Mouse (Mus musculus): Measurements from ENCODE around the gene Lrrc25. TPM values are rescaled to one million over a fixed set of nuclear protein-coding genes. Genes with fewer than 3 reads are reported as not detected.
A peak's percentile ranks its signal among the peaks of the same experiment; 100 is the strongest.

The Lrrc25 gene
- polyA plus RNA-seq, 1 experiment = 3.5 TPM

- TF ChIP-seq POLR2A (IDR thresholded peaks at IDR 0.05; ENCODE audit: low read depth, low read length) (no peak), CTCF (conservative IDR thresholded peaks at IDR 0.05; ENCODE audit: insufficient read depth, insufficient read length, low read depth, low read length) (no peak)
- no peak for DNase-seq
- WGBS = 43% methylated on average over 10 of the region's 10 CpGs
- Histone ChIP-seq H3K27ac (ENCODE audit: insufficient read depth, low read depth, low read length) (no peak overlapping the region), H3K36me3 (ENCODE audit: control insufficient read depth, insufficient read depth, low read length) (no peaks in the 10 kb centered on the region), H3K4me3 (ENCODE audit: insufficient read depth, low read depth, low read length) (no peak overlapping the region), H3K4me1 (ENCODE audit: control insufficient read depth, insufficient read depth, low read length) (no peaks in the 10 kb centered on the region), H3K27me3 (replicated peaks; ENCODE audit: control insufficient read depth, insufficient read depth, low read length) (no peaks in the 10 kb centered on the region)
Observed at GRCm38 (mm10) chr8:70598722-70599121, 17.2 kb upstream of the Lrrc25 start.

- Histone ChIP-seq H3K27ac (ENCODE audit: insufficient read depth, low read depth, low read length) (no peak overlapping the region), H3K4me3 (ENCODE audit: insufficient read depth, low read depth, low read length) (no peak overlapping the region), H3K27me3 (replicated peaks; ENCODE audit: control insufficient read depth, insufficient read depth, low read length) (no peaks in the 10 kb centered on the region), H3K4me1 (ENCODE audit: control insufficient read depth, insufficient read depth, low read length) (no peaks in the 10 kb centered on the region), H3K36me3 (ENCODE audit: control insufficient read depth, insufficient read depth, low read length) (no peaks in the 10 kb centered on the region)
- WGBS = 86% methylated on average over 12 of the region's 12 CpGs
- TF ChIP-seq POLR2A (IDR thresholded peaks at IDR 0.05; ENCODE audit: low read depth, low read length) (no peak), CTCF (conservative IDR thresholded peaks at IDR 0.05; ENCODE audit: insufficient read depth, insufficient read length, low read depth, low read length) (no peak)
- DNase-seq = no peak
Observed at GRCm38 (mm10) chr8:70599507-70600290, 16.3 kb upstream of the Lrrc25 start.

GRCm38 (mm10) chr8:70600473-70601270 lies 15.3 kb upstream of the Lrrc25 start:
- H3K27ac ChIP-seq (ENCODE audit: insufficient read depth, low read depth, low read length) = peak overlapping the region; percentile 45; the same call in 1 of the 2 replicates
- no peak overlapping the region for H3K4me3 ChIP-seq (ENCODE audit: insufficient read depth, low read depth, low read length)
- no peak for TF ChIP-seq CTCF (conservative IDR thresholded peaks at IDR 0.05; ENCODE audit: insufficient read depth, insufficient read length, low read depth, low read length)
- no peak for TF ChIP-seq POLR2A (IDR thresholded peaks at IDR 0.05; ENCODE audit: low read depth, low read length)
- H3K27me3 ChIP-seq (replicated peaks; ENCODE audit: control insufficient read depth, insufficient read depth, low read length) = no peaks in the 10 kb centered on the region
- H3K4me1 ChIP-seq (ENCODE audit: control insufficient read depth, insufficient read depth, low read length) = no peaks in the 10 kb centered on the region
- peak; percentile 71 for DNase-seq
- 40% methylated on average over 10 of the region's 10 CpGs for WGBS
- H3K36me3 ChIP-seq (ENCODE audit: control insufficient read depth, insufficient read depth, low read length) = no peaks in the 10 kb centered on the region

- TF ChIP-seq CTCF (conservative IDR thresholded peaks at IDR 0.05; ENCODE audit: insufficient read depth, insufficient read length, low read depth, low read length) (no peak), POLR2A (IDR thresholded peaks at IDR 0.05; ENCODE audit: low read depth, low read length) (no peak)
Observed at GRCm38 (mm10) chr8:70601271-70601649, 14.7 kb upstream of the Lrrc25 start.

GRCm38 (mm10) chr8:70602139-70602811 lies 13.7 kb upstream of the Lrrc25 start:
- TF ChIP-seq CTCF (conservative IDR thresholded peaks at IDR 0.05; ENCODE audit: insufficient read depth, insufficient read length, low read depth, low read length) (no peak), POLR2A (IDR thresholded peaks at IDR 0.05; ENCODE audit: low read depth, low read length) (no peak)

More at GRCm38 (mm10) chr8:70601271-70601649, 14.7 kb upstream of the Lrrc25 start:
- peak; percentile 91 for DNase-seq
- Histone ChIP-seq H3K27me3 (replicated peaks; ENCODE audit: control insufficient read depth, insufficient read depth, low read length) (no peaks in the 10 kb centered on the region), H3K27ac (ENCODE audit: insufficient read depth, low read depth, low read length) (no peak overlapping the region), H3K36me3 (ENCODE audit: control insufficient read depth, insufficient read depth, low read length) (no peaks in the 10 kb centered on the region), H3K4me3 (ENCODE audit: insufficient read depth, low read depth, low read length) (no peak overlapping the region), H3K4me1 (ENCODE audit: control insufficient read depth, insufficient read depth, low read length) (no peaks in the 10 kb centered on the region)
- WGBS = 6% methylated on average over 26 of the region's 26 CpGs

GRCm38 (mm10) chr8:70604558-70604957 lies 11.4 kb upstream of the Lrrc25 start:
- WGBS = 78% methylated on average over 7 of the region's 7 CpGs
- peaks cover 5% of the 10 kb centered on the region; the same call in 1 of the 2 replicates for H3K4me1 ChIP-seq (ENCODE audit: control insufficient read depth, insufficient read depth, low read length)
- no peak overlapping the region for H3K4me3 ChIP-seq (ENCODE audit: insufficient read depth, low read depth, low read length)
- no peak overlapping the region for H3K27ac ChIP-seq (ENCODE audit: insufficient read depth, low read depth, low read length)
- H3K27me3 ChIP-seq (replicated peaks; ENCODE audit: control insufficient read depth, insufficient read depth, low read length) = no peaks in the 10 kb centered on the region
- TF ChIP-seq POLR2A (IDR thresholded peaks at IDR 0.05; ENCODE audit: low read depth, low read length) (no peak), CTCF (conservative IDR thresholded peaks at IDR 0.05; ENCODE audit: insufficient read depth, insufficient read length, low read depth, low read length) (no peak)
- H3K36me3 ChIP-seq (ENCODE audit: control insufficient read depth, insufficient read depth, low read length) = no peaks in the 10 kb centered on the region
- no peak for DNase-seq

More at GRCm38 (mm10) chr8:70602139-70602811, 13.7 kb upstream of the Lrrc25 start:
- Histone ChIP-seq H3K27me3 (replicated peaks; ENCODE audit: control insufficient read depth, insufficient read depth, low read length) (no peaks in the 10 kb centered on the region), H3K27ac (ENCODE audit: insufficient read depth, low read depth, low read length) (no peak overlapping the region), H3K4me3 (ENCODE audit: insufficient read depth, low read depth, low read length) (no peak overlapping the region), H3K4me1 (ENCODE audit: control insufficient read depth, insufficient read depth, low read length) (no peaks in the 10 kb centered on the region), H3K36me3 (ENCODE audit: control insufficient read depth, insufficient read depth, low read length) (no peaks in the 10 kb centered on the region)
- no peak for DNase-seq
- 93% methylated on average over 13 of the region's 13 CpGs for WGBS
